Mouse (Mus musculus) activated CD4-positive, CD25-positive, alpha-beta regulatory T cell, adult 4 months (primary cell): ENCODE measurements around the gene Nln. TPM values are rescaled to one million over a fixed set of nuclear protein-coding genes. Genes with fewer than 3 reads are reported as not detected.

Source experiments
- ATAC-seq: one replicate; pipeline ENCODE4 v1.8.0; 2017
- polyA plus RNA-seq, 2 experiments: library from polyadenylated mRNA; unstranded; fragments of 100-300 nt; shearing (Covaris generic); gene quantifications; one replicate each; pipeline ENCODE4 v1.2.1; 2017

Nln gene
- polyA plus RNA-seq, 2 experiments from 2014 or later: 6.3 to 8.3 TPM

- no peak for ATAC-seq
Measured at GRCm38 (mm10) chr13:104040950-104041349, 68.5 kb downstream of the Nln start.

DNA sequence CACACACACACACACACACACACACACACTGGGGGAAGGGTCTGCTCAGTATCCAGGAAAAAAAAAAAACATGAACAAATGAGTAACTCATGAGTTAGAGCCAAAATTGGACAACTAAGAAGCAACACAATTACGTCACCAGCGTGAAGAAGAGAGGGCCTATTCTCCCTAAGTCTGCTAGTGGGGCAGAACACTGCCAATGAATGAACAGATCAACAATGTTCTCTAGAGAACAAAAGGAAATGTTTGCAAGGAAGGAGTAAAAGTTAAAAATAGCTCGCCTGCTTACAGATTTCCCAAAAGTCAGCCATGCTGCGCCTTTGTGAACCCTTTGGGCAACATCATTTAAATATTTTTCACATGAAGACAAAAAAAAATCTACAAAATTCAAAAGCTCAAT lies 69.6 kb downstream of the Nln start:
- ATAC-seq: no peak

GRCm38 (mm10) chr13:104038891-104039290 lies 70.5 kb downstream of the Nln start:
- no peak for ATAC-seq

DNA sequence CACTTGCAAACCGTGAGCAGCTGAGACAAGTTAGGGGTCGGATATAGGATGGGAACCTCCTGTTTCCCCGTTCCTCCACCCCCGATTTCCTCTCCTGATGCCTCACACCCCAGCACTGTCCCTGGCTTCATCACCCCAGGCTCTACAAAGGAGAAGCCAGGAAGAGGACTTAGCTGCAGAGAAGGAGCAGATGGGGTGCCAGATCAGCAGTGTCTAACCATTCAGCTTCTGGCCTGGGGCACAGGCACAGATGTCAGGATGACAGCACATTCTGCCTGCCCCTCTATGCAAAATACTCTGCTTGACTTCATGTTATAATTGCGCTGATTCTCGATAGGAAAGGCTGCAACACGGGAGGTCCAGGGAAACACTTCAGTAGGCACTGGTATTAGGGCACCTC lies 71.1 kb downstream of the Nln start:
- no peak for ATAC-seq

- ATAC-seq: no peak
Measured at GRCm38 (mm10) chr13:104037531-104038290, 71.7 kb downstream of the Nln start.

DNA sequence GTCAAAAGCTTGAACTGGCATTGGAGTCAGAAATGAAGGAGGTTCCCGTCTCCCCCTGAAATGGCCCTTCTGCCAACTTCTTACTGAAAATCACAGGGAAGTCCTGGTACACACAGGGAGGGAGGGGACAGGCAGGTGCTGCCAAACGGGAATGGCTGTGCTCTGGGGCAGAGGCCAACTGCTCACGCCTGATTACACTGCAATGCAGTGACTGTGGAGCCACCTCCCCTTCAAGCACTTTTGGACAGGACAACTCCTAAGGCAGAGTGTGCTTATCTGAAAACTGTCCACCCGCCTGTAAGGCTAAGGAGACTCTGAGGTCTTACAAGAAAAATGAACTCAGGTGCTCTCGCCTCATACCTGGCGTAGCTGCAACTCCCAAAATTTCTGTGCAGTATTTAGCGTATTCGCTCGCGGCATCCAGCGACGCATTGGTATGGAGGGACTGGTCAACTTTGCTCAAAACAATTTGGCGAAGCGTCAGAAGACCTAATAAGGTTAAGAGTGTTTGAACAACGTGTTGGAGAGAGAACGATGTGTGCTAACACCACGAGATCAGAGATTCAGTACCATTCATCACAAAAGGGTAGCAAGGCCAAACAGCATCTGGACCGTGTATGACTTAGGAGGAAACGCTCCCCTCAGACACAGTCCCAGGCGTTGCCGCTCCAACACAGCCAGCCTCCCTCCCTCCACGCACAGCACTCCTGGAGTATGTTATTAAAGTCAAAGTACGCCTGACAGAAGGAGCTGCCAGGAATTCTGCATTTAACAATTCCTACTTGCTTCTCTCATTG lies 72.7 kb downstream of the Nln start:
- no peak for ATAC-seq

DNA sequence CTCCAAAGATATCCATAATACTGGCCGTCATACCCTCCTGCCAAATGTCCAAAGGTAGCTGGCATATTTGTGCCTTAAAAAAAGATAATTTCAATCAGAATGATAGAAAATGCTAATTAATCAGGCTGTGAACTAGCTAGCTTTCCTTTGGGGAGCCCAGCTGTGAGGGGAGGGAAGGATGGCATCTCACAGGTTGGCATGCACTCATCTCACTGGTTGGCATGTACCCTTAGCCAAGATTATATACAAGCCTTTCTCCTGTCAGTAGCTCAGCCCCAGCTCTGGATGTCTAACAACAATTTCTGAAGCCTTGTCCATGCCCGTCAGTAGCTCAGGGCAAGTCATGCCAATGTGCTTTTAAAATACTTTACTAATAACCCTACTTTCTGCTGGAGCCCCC lies 73.8 kb downstream of the Nln start:
- no peak for ATAC-seq

- no peak for ATAC-seq
Measured at GRCm38 (mm10) chr13:104034854-104035253, 74.6 kb downstream of the Nln start.

DNA sequence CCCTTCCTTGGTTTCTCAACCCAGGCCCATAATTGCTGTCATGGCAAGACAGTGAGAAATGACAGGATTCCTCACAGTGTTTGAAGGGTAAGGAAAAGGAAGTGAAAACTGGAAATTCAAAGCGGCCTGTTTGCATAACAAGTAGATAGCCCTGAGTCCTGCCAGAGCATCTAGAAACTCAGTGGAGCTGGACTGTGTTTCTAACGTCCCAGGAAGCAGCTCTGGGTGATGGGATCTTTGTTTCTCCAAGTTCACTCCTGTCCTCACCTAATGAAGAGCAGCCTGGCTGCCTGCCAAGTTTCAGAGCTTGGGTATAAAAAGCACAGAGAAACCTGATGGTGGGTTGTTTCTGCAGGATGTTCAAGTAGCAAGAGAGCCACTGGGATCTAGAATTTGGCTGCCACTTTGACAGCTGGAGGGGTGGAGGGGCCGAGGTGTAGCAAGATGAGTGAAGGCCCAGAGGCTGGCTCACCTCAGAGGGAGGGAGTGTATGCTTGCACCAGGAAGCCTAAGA lies 76.7 kb downstream of the Nln start:
- ATAC-seq: no peak

DNA sequence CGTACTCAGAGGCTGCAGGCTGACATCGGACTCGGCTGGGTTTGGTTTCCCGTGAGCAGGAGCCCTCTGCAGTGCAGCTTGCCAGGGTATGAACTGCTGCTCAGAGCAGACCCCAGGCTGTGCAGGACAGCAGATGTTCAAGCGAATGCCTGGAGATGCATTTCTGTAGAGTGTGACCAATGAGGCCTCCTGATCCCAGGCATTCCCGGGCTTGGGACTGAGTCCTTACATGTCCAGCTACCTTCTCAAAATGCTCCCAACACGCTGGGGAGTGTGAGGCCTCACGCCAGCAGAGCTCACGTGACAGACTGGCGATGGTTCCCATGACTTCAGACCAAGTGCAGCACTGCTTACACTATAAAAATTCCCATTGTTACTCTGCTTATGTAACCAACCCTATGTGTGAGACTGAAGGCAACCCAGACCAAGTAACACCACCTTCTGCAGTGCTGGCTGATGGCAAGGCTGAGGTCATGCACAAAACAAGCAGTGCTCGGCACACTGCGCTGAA lies 77.5 kb downstream of the Nln start:
- no peak for ATAC-seq

DNA sequence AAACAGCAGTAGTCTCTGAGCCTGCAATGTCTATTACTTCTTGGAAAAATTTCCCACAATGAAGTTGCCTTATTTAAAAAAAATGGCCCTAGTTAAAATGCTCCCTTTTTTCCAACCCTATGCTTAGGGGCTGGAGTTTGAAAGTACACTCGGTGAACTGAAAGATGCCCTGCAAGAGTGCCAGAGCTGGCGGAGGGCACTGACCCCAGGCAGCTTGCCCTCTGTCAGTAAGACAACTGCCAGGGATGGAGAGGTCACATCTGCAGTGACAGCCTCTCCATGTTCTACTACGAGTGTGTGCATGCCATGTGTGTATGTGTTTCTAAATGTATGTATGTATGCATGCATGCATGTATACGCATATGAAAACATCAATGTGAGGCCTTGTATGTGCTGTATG lies 78.5 kb downstream of the Nln start:
- ATAC-seq: no peak

GRCm38 (mm10) chr13:104029511-104029910 lies 79.9 kb downstream of the Nln start:
- no peak for ATAC-seq

GRCm38 (mm10) chr13:104029089-104029488 lies 80.3 kb downstream of the Nln start:
- ATAC-seq: no peak

DNA sequence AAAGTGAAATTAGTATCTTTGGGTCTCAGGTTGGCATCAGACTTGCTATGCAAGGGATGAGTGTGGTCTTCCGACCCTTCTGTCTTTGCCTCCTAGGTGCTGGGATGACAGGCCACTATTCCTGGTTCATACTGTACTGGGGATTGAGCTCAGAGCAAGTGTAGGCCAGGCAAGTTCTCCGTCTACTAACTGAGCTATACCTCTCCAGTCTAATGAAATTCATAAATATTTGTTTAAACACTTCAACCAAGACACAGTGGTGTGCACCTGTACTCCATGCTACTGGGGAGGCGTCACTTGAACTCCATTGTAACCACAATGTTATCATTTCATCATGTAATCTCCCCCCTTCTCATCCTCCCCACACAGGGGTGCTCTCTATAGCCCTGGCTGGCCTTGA lies 82.9 kb downstream of the Nln start:
- ATAC-seq: no peak

DNA sequence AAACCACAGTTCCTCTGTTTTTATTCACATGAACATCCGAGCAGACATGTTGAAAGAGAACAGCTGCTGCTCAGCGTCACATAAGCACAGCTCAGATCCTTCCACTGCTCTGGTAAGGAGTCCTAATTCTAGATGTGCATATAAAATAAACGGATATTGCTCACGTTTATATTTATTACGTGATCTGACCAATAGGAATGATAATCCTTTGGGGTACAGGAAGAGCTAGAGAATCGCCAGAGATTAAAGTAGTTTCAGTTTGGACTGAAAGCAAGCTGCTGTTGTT lies 83.8 kb downstream of the Nln start:
- no peak for ATAC-seq

DNA sequence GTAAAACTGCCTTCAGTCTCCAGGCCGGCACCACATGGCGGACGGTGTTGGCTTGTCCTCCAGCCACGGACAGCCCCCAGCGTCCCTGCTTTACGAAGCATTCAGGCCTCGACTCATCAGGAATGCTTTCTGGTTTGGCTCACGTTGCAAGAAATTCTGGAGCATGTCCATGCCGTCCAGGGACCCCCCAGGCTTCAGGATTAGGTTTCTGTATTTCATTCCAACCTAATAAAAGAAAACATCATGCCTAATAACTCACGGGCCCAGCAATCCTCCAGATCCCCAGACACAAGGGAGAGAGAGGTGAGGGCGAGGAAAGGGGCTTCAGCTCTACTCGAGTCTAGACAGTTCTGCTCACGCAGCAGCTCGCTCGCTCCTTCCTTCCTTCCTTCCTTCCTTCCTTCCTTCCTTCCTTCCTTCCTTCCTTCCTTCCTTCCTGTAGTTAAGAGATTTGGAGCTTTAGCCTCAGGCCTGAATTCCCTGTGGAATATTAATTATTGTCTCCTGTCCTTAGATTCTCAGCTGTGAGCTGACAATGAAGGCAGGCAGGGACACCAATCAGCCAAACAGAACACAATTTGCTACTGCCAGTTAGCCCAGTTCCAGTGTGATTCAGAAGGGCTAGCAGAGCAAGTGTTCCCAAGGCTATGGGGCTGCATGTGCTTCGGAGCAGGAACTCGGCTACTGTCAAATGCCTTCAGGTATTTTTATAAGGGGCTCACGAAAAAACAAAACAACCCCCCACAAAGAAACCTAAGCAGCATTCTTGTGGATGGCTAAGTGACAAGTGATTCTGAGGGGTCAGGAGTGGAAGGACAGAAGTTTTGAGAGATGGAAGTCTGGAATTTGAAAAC lies 84.3 kb downstream of the Nln start:
- ATAC-seq: no peak

- no peak for ATAC-seq
Measured at GRCm38 (mm10) chr13:104024275-104024674, 85.1 kb downstream of the Nln start.

GRCm38 (mm10) chr13:104023356-104023911 lies 86.0 kb downstream of the Nln start:
- ATAC-seq: no peak

GRCm38 (mm10) chr13:104018466-104019076 lies 90.8 kb downstream of the Nln start:
- no peak for ATAC-seq

DNA sequence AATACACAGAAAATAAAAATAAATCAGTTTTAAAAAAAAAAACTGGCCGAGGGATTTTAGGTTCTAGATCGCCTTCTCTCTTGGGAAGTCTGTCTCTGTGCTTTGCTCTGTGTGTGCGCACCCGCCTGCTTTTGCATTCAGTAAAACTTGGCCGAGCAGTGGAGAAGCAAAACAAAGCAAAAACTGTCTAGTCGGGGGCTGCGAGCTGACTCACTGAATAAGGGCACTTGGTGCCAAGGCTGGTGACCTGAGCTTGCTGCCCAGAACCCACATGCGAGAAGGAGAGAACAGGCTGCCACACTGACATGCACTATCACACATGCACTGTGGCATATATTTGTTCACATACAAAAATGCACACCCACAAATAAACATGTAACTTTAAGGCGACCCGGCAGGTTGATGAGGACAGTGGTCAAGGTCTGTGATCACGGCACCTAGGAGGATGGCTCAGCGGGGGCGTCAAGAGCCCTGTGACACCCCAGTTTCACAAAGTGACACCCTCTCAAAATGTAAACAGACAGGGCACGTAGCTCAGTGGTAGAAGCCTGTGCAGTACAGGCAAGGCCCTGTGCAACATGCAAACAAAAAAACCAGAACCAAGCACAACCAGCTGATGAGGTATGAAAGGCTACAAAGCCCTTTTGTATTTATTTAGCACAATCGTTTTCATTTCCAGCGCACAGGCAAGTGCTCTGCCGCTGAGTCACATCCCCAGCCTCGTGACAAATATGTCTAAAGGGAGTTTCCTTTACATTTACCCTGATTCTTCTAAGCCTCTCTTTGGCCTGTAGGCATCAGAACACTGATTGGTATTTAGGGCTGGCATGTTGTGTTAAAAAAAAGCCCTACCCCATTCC lies 93.9 kb downstream of the Nln start:
- no peak for ATAC-seq

- no peak for ATAC-seq
Measured at GRCm38 (mm10) chr13:104014038-104014437, 95.4 kb downstream of the Nln start.
